Mouse (Mus musculus) embryonic fibroblast, embryonic 13.5 days (primary cell): ENCODE results near the gene Trappc3l.

Source experiments
- CTCF ChIP-seq: IDR thresholded peaks from 2 replicates; pipeline ENCODE4 v1.5.1; 2011; ENCODE audit warnings: mild to moderate bottlenecking, control low read depth, low read length, moderate library complexity, borderline replicate concordance; ENCODE audit not compliant: insufficient read depth
- POLR2A ChIP-seq: IDR thresholded peaks from 2 replicates; pipeline ENCODE4 v1.6.1; 2011; ENCODE audit warnings: low read depth, mild to moderate bottlenecking, control low read depth, low read length, moderate library complexity

GRCm38 (mm10) chr10:34151827-34152226, 114.4 kb downstream of the Trappc3l start:
- no peak for TF ChIP-seq POLR2A
- TF ChIP-seq CTCF: no peak
